ENCODE assay signal across 8 mouse cellular contexts in the genomic region with DNA sequence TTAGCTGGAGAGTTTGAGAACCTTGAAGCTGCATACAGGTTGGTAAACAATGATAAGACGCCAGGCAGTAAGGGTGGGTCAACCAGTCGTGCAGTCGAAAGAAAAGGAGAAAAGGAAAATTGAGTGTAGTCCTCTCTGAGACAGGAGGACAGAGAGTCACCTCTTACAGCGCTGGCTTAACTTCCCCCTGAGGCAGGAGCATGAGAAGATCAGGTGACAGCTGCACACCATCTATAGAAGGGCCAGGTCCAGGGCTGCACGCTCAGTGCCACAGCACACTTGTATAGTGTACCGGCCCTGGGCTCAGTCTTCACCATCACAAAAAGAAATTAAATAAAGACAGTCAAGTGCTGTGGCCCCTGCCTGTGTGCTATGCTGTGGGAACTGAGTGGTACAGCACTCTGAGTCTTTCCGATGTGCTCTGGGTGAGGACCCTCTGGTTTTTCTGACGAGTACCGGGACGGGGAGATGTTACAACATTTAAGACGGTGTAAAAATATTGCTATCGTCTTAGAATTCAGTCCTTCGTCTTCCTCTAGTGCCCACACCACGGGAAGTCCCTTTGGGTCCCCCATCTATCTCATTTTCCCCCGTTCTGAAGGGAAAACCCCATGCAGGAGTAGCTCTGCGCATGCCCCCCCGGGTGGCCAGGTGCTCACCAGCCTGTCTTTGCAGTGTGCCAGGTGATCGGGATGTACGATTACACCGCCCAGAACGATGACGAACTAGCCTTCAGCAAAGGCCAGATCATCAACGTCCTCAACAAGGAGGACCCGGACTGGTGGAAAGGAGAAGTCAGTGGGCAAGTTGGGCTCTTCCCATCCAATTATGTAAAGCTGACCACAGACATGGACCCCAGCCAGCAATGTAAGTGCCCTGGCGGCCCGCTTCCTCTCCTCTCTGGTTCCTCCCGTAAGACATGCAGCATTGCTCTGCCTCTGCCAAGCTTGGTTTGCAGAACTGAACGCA.
DNase-seq lines count a peak whose midpoint lies in the region; ATAC-seq and TF ChIP-seq lines count a peak whose summit lies in the region.

No protein-coding gene starts in this region.

- H3K9me3 ChIP-seq in liver, embryonic 13.5 days (replicated peaks) = no peaks in the 10 kb centered on the region

- no peak for TF ChIP-seq CTCF in small intestine, adult 2 months (IDR thresholded peaks at IDR 0.05; ENCODE audit: extremely low read depth, insufficient read length, insufficient replicate concordance, low read depth, low read length)

- peak; percentile 32 for DNase-seq in layer of hippocampus, adult 9-10 months (ENCODE audit: low spot score)
- no peak for DNase-seq in layer of hippocampus, postnatal 14 days (ENCODE audit: low spot score in 2 of 2)
- DNase-seq in Muller cell, postnatal 12 days (ENCODE audit: inconsistent ontology term) = peak; percentile 74
- DNase-seq in cerebellum, postnatal 14 days = peak; percentile 85 to 88
- DNase-seq in liver, embryonic 13.5 days = no peak
- DNase-seq in right cerebral cortex, postnatal 25 days = no peak

- no peak for ATAC-seq in liver, embryonic 13.5 days (ENCODE audit: low read depth)
- ATAC-seq in frontal cortex, adult (ENCODE audit: low TSS enrichment) = no peak

- no peak overlapping the region for H3K4me3 ChIP-seq in liver, embryonic 13.5 days (replicated peaks)
- H3K4me3 ChIP-seq in small intestine, adult 2 months (ENCODE audit: low read depth, low read length) = peak overlapping the region; percentile 0; the same call in 1 of the 2 replicates

- peak overlapping the region; percentile 26 for H3K4me2 ChIP-seq in liver, embryonic 13.5 days

- 62% methylated on average over 28 of the region's 28 CpGs for WGBS in liver, embryonic 13.5 days (ENCODE audit: insufficient replicate concordance)
- 73% methylated on average over 28 of the region's 28 CpGs for WGBS in small intestine, adult 2 months

- H3K9ac ChIP-seq in liver, embryonic 13.5 days = 0 out of 2 replicates have a peak overlapping the region, but pooled peaks have one; percentile 11

- peaks cover 59% of the 10 kb centered on the region for H3K4me1 ChIP-seq in liver, embryonic 13.5 days (replicated peaks)
- H3K4me1 ChIP-seq in small intestine, adult 2 months (ENCODE audit: control insufficient read depth, insufficient read depth, insufficient read length, low read length) = no peaks in the 10 kb centered on the region

- H3K27ac ChIP-seq in liver, embryonic 13.5 days = peak overlapping the region; percentile 67
- no peak overlapping the region for H3K27ac ChIP-seq in small intestine, adult 2 months (ENCODE audit: insufficient read depth, low read depth, low read length)

- TF ChIP-seq POLR2A in small intestine, adult 2 months (IDR thresholded peaks at IDR 0.05; ENCODE audit: low read depth, low read length) = no peak

- H3K27me3 ChIP-seq in liver, embryonic 13.5 days = no peaks in the 10 kb centered on the region
- H3K27me3 ChIP-seq in small intestine, adult 2 months (ENCODE audit: control insufficient read depth, insufficient read depth, low read length) = no peaks in the 10 kb centered on the region

- peaks cover 75% of the 10 kb centered on the region for H3K36me3 ChIP-seq in liver, embryonic 13.5 days
- H3K36me3 ChIP-seq in small intestine, adult 2 months (ENCODE audit: control insufficient read depth, insufficient read depth, low read length) = peaks cover 21% of the 10 kb centered on the region

Comparison
In these comparisons a context has a peak if more than half of its experiments do, and no peak if none do; other contexts are left out.
1. DNase-seq: peak in layer of hippocampus, adult 9-10 months (single experiment), Muller cell, postnatal 12 days (single experiment) and cerebellum, postnatal 14 days (2 of 2); none in layer of hippocampus, postnatal 14 days (0 of 2), liver, embryonic 13.5 days (single experiment) and right cerebral cortex, postnatal 25 days (single experiment).